Mouse (Mus musculus) inflammation-experienced regulatory T-cells, adult 6 months (primary cell): ENCODE data around the gene Jmjd7. TPM values are rescaled to one million over a fixed set of nuclear protein-coding genes. Genes with fewer than 3 reads are reported as not detected.
A peak's percentile ranks its signal among the peaks of the same experiment; 100 is the strongest.

Experiments used
- ATAC-seq: one replicate; pipeline ENCODE4 v1.8.0; 2017
- polyA plus RNA-seq, 3 experiments: library from polyadenylated mRNA; unstranded; fragments of 100-300 nt; shearing (Covaris generic); gene quantifications; one replicate each; pipeline ENCODE4 v1.2.1; 2017

The Jmjd7 gene
- 10 to 100 TPM; 17.0 to 24.3 (median 22.5) TPM for polyA plus RNA-seq

DNA sequence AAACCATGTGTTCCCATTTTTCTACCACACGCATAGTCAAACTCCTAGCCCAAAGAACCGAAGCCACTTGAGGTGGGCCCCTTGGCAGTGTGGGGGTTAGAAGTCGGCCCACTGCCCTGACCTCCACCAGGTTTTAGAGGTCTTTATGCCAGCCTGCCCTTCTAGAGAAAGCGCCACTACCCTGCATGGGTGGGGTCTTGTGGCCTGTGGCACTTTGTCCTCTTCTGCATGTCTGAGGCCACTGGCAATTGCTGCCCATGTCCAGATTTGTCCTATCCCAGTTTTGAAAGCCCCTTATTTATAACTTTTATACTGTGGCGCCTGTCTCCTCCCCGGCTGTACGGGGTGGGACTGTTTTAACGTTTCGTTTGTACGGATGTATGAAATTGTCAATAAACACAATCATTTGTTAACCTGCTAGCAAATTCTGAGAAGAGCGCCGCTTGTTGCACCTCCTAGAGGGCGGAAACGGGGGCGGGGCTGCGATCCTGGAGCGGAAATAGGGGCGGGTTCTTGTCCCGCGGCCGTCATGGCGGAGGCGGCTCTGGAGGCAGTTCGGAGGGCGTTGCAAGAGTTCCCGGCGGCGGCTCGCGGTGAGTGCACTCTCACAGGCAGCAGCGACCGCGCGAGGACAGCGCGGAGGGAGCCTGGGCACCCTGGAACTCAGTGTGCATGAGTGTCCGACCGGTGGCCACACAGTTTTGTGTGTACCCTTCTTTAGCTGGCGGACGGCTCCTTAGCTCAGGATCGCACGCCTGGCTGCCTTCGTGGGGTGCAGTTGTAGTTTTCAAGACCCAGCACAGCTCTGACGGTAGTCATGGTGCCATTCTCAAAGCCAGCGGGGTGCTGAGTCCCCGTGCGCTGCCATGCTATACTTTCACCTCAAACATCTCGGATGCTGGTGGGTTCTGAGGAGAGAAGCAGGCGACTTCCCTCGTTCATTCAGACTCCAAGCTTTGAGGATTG lies at the start of gene Jmjd7, which contains the start of gene Gm28042:
Gene Jmjd7, plus strand, starts transcription at position 500 of the 966 bp plus-strand sequence.
Gene Gm28042, plus strand, starts transcription at position 510 of the 966 bp plus-strand sequence.
- ATAC-seq: peak; percentile 98

DNA sequence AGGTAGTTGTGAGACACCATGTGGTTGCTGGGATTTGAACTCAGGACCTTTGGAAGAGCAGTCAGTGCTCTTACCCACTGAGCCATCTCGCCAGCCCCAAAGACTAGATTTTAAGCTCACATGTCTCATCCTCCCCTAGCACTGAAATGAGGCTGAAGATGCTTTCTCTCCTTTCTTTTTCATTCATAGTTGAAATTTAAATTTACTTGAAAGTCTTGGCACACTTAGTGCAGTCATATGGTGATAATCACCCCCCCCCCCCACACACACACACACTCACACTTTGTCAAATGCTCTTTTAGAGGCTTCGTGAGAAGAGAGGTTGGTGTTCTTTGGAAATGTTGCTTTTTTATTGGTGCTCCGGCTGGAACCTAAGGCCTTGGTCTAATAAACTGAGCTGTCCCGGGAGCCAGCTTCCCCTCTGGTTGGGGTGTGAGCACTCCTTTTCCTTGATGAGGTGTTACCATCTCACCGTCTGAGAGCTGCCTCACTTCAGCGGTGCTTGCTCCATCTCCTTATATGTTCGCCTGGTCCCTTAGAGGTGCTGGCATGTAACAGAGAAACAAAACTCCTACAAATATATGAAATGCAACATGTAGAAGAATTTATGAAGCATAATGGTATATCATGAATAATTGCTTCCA lies 46.8 kb upstream of the Jmjd7 start:
- no peak for ATAC-seq

DNA sequence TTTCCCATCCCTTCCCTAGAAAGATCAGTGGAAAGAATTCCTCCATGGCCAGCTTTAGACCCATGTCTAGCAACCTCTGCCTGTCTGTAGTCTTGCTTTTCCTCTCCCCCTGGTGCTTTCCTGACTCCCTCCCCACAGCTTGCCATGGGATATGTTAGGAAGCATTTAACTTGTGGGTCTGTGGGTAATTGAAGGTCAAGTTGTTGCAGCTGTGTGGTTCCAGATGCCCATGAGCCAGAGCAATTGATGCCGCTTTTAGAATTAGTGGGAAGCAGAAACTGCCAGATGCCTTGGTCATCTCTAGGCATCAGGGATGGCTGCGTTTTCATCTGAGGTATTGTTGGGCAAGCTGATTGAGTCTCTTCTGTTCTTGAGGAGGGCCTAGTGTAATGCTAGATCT lies 45.7 kb upstream of the Jmjd7 start:
- no peak for ATAC-seq

DNA sequence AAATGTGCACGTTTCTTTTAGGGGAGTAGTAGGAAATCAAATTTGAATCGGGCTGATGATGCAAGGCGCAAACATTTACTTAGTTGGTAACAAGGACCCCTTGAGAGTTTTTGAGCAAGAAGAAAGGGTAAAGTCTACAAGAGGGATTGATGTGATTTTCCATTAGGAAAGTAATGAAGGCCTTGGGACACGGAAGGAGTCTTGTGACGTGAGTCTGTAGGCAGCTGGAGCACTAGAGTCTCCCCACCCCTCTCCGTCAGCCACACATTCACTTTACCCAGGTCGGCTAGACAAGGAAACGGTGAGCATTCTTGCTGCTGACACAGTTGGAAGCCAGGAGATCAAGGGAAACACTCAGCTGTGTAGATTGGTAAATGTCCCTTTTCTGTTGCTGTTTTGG lies 41.4 kb upstream of the Jmjd7 start:
- ATAC-seq: no peak

DNA sequence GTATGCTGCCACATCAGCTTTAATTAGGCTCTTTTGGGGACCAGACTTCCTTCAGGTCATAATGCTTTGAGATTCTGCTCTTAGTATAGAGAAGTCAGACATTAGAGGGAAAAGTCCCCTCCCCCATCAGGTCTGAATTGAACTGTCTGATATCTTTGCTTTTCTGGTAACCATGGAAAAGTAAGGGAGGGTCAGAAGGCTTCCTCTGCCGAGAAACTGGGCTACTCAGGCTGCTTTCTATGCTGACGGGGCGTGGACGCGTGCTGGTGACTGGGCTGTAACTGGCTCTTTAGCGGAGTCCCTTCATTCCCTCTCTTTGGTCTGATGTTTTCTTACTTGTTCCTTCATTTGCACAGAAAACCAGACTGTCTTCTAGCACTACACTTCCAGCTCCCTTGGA lies 40.9 kb upstream of the Jmjd7 start:
- no peak for ATAC-seq

DNA sequence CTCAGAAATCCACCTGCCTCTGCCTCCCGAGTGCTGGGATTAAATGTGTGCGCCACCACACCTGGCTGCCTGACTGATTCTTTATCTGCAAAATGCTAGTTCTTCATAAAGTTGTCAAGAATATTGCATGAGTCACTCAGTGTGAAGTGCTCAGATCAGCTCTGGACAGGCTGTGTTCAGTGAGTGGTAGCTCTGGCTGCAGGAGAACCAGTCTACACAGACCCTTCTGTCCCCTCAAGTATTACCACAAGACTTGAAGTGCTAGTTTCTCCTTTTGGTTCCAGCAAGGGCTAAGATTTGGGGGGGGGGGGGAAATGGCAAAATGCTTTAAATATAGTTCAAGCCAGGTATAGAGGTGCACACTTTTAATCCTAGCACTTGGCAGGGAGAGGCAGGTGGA lies 39.8 kb upstream of the Jmjd7 start:
- no peak for ATAC-seq

DNA sequence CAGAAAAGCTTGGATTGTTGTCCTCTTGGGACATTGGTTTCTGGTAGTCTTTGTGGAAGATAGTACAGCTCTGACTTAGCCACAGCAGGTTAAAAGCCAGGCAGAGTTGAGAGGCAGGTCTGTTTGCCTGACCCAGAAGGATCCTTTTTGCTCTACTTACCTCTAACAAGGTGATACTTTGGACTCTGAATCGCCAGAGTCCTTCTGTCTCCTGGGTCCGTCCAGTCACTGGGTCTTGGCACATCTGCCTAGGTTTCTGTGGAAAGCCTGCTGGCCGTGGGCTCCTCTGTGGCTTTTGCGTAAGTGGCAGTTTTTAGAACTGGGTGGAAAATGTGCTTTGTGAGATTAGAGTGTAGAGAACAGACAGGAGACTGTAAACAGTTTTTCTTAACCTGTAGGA lies 38.3 kb upstream of the Jmjd7 start:
- ATAC-seq: no peak

DNA sequence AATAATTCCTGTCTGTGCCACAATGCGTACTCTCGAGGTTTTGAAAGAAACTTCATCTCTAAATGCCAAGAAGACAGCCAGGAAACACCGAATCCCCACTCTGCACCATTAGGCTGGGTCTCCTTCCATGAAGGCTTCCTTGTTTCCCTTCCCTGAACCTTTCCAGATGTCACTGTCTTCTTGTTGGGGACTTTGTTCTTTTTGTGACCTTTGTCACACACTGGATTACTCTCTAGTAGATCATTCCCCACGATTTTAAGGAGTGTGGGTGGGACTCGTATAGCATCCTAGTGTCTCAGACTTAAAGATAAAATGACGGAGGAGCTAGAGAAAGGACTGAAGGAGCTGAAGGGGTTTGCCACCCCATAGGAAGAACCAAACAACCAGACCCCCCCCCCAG lies 36.4 kb upstream of the Jmjd7 start:
- ATAC-seq: no peak

DNA sequence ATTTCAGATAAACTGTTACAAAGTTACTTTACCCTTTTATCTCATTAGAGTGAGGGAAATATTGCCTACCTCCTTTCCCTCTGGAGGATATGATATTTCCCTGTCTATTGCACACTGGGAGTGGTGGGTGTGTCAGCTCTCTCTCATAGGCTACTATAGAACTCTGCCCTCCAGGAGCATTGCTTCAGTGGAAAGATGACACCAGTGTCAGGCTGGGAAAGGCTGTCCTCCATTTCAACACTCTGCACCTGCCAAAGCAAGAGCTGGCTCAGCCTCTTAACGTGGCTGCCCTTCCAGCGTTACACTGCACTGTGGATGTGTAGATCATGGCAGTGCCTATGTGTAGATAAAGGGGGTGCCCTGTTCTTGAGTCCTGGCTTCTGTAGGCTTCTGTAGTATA lies 34.9 kb upstream of the Jmjd7 start:
- no peak for ATAC-seq

DNA sequence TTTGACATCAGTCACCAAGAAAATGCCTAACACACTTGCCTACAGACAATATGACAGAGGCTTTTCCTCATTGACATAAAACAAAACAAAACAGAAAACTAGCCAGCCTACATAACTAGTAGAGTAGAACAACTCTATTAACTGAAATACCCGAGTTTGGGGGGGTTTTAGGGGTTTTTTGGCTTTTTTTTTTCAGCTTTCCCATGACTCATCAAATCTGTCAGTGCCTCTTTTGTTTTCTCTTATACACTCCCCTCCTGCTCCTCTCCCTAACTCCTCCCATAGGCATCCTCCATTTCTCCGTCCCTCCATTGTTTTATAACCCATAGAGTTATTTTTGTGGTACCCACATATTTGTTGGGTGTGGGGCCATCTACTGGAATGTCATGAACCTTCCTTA lies 33.8 kb upstream of the Jmjd7 start:
- no peak for ATAC-seq

DNA sequence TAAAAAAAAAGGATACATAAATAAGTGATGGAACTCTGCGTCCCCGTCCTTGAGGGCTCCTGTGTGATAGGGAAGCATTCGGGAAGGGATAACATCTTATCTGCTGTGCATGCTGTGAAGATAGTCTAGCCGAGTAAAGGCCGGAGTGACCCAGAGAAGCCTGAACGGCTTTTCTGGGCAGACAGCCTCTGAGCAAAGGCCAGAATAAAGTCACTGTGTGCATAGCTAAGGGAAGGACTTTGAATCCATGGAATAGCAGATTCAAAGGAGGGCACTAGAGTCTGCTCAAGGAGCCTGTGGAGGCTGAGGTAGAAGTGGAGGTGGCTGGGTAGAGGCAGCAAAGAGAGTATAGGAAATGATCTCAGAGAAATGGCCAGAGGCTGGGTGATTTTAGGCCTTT lies 32.4 kb upstream of the Jmjd7 start:
- ATAC-seq: no peak

DNA sequence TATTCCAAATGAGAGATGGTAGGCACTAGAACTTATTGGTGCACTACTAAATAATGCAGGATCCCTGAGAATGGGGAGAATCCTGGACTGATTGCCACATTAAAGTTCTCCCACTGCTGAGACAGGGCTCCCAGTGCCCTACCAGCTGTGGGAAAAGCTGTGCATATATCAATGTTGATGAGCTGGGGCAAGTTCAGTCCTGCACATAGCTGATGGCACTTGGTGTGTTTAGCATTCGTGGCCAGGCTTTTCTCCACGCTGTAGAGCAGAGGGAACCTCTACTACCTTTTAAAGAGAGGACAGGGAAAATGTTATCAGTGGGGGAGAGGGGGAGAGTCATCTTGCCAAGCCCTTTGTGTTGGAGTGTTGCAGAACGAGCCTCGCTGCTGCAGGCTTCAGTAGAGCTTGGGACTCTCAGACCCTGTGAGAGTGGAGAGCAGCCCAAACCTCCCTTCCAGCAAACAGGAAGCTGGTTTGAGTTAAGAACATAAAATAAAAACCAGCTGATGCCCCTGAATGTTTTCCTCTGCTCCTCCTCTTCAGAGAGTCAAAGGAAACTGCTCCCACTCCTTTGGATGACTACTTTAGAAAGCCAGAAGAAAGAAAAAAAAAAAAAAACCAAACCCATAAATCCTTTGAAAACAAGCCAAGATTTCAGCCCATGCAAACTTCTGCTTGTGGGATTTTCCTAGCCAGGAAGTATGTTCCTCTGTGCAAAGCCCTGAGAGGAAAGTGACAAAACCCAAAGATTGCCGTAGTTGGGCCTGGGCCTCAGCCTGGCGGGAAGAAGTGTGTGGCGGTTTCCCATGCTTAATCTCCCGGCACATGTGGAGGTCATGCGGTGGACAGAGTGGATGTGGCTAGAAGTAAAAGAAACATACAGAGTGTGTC lies 31.6 kb upstream of the Jmjd7 start:
- no peak for ATAC-seq

DNA sequence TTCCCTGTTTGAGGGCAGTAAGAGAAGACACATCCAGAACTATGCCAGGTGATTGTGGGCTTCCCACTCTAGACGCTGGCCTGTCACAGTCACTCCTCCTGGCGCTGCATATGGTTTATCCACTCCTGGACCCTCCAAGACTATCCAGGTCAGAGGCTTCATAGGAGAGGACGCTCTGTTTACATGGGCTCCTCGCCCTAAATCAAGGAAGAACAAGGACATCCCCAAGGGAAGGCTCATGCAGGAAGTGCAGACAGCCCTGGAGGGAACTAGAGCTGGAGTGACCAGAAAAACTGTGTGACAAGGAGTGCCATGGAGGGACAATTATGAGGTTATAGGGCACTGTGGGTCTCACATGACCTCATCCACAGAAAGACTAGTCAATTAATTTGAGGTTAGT lies 29.9 kb upstream of the Jmjd7 start:
- no peak for ATAC-seq

DNA sequence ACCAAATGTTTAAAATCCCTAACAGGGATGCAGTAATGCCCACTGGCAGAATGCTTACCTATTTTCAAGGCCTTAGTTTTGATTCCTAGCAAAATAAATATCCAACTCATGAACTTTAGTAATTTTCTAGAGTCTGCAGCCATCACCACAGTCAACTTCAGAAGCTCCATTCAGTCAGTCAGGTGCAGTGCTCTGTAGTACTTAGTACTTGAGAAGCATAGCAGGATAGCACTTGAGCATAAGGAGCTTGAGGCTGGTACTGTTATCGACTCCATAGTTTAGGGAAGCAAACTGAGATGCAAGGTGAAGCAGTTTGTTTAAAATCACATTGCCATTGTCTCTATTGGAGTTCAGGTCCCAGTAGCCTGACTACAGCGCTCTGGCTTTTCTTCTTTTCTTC lies 27.6 kb upstream of the Jmjd7 start:
- ATAC-seq: no peak

DNA sequence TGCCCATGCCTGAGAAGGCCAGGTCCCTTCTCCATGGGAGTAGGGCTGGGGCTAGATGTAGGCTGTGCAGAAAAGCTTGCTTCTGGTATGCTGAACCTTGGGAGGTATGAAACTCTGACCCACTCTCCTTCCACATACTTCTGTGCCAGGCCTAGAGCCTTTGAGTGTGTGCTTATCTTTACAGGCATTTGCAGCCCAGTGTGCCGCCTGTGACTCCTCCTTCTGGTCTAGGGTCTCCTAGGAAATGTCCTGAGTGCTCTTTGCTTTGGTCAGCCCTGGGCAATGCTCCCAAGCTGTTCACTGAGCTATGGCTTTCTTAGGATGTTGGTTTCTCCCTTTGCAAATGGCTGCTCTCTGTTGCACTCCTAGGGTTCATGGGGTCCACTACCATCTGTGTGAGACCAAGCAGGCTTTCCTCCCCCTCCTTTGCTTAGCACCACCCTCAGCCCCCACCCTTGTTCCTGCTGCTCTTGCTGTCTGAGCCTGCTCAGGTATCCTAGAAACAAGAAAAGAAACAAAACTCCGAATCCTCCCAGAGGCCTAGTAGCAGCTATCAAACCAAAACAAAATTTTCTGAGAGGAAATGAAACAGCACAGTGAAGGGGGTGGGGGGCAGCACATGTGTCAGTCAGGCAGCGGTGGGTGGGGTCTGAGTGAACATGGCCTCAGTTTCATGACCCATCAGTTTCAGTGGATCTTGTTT lies 26.2 kb upstream of the Jmjd7 start:
- no peak for ATAC-seq

DNA sequence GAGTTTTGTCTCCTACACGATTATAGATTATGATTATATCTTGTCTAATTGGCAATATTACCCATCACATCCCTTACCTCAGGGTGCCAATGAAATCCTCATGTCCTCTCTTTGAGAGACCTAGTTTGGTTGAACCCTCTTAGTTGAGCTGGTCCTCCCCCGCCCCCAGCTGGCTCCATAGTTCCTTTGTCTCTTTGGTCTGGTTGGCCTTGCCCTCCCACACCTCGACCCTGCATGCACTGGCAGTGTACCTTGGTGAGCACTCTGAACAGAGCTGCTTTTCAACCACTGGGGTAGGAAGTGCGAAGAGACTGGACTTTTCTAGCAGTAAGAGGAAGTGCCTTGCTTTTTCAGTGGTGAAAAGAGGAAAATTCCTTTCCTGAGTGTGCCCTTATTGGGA lies 25.3 kb upstream of the Jmjd7 start:
- ATAC-seq: no peak

DNA sequence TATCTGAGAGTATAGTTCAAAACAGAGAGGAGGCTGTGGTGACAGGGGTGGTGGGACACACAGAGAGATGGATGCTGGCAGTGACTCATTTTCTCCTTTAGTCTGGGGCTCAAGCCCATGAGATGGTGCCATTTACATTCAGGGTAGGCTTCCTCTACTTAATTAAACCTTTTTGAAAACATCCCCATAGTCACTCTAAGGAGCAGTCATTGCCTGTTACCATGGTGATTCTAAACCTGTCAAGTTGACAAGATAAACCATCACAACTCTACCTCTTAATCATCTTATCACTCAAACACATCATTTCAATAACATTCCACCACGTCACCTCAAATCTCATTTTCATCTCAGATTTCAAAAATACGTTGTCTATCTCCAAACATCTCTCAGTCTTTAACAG lies 23.3 kb upstream of the Jmjd7 start:
- peak; percentile 80 for ATAC-seq

DNA sequence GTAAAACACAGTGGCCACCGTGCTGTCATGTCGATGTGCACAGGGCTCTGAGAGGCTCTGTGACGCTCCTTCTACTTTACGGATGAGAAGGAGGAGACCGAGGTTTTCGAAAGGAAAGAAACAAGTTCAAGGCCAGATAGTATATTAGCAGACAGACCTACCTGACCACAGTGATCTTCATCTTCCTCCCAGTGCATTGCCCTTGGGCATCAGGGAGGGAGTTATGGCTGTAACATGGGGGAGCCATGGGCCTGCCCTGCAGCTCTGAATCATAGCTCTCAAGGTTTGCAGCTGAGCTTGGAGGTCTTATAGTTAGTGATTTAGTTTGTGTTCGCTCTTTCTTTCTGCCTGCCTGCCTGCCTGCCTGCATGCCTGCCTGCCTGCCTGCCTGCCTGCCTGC lies 20.6 kb upstream of the Jmjd7 start:
- no peak for ATAC-seq

DNA sequence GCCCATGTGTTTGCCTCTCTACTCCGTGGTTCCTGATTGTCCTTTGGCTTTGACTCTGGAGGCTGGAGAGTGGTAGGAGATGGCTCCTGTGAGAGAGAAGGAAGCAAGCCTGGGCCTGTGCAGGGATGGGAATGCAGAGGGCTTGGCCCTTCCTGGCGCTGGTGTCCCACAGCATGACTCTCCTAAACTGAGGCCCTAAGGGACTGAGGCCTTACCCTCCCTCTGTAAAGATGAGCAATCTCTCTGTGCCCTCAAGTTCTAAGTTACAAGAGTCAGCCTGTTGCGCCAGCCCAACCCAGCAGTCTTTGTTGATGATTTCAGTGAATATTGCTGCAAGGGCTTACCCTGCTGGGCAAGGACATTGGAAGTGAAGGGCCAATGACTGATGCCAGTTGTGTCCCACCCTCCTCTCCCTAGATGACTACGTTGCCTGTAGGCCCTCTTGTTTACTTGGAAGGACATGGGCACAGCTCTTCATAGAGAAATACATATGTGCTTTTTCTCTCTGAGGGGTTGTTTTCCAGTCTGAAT lies 19.5 kb upstream of the Jmjd7 start:
- ATAC-seq: no peak

DNA sequence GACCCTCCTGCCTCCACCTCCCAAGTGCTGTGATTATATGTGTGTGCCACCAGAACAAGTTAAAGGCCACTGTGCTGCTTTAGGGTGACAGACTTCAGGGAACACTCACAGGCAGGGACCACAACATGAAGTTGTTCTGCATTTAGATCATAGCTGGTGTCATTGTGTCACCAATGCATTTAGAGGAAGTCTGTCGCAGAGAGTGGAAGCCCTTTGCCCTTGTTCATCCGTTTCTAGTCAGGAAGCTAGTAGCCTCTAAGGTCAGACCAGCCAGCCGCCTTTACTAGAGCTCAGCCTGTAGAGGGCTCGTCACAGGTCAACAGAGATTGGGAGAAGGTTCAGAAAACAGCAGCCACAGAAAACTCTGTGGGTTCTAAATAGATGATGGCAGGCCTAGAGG lies 18.6 kb upstream of the Jmjd7 start:
- ATAC-seq: no peak

DNA sequence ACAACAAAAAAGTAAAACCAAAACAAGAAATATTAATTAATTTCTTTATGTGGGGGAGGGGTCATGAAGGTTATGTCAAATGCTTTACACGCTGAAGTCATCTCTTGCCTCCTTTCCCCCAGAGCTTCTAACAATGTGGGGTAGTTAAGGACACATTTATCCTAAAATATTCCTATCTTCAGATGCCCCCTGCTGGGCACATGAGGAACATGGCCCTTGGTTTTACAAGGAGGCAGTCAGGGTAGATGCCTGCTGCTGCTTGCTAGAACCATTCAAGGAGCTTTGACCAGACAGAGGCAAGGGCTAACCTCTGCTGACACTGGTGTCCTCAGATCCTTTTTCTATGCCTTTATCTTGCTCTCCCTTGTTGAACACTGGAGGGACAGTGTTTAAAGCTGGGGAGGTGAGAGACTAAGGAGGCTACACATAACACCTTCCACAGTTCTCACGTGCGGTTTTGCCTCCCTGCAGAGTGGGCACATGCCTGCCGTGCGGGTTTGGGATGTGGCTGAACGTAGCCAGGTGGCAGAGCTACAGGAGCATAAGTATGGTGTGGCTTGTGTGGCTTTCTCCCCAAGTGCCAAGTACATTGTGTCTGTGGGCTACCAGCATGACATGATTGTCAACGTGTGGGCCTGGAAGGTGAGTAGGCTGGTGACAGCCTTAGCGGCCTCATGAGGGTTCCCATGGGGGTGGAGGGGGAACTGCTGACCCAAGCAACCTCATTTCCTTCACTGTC lies 15.7 kb upstream of the Jmjd7 start:
- peak; percentile 46 for ATAC-seq
